Mouse (Mus musculus) stomach, embryonic 16.5 days (tissue): ENCODE data around the gene Jun. TPM values are rescaled to one million over a fixed set of nuclear protein-coding genes. Genes with fewer than 3 reads are reported as not detected.
A peak's percentile ranks its signal among the peaks of the same experiment; 100 is the strongest.

ENCODE experiments used
- ATAC-seq: fragments of 200-750 bp; cut with Nextera tagmentation; 2 replicates; pipeline ENCODE4 v1.8.0; 2017; ENCODE audit warnings: moderate number of reproducible peaks, moderate TSS enrichment; ENCODE audit not compliant: insufficient read depth, low FRiP score
- H3K27ac ChIP-seq: fragments of 300-500 bp; sonication (generic); 2 replicates; pipeline ENCODE4 v1.5.1; 2014; ENCODE audit warnings: low read length
- H3K27me3 ChIP-seq: fragments of 300-500 bp; sonication (generic); 2 replicates; pipeline ENCODE4 v1.6.1; 2014; ENCODE audit warnings: low read length, control low read depth, mixed read lengths; ENCODE audit not compliant: control insufficient read depth, insufficient read depth
- H3K36me3 ChIP-seq: fragments of 300-500 bp; sonication (generic); 2 replicates; pipeline ENCODE4 v1.6.1; 2014; ENCODE audit warnings: low read length; ENCODE audit not compliant: control insufficient read depth, insufficient read depth
- H3K4me1 ChIP-seq: fragments of 300-500 bp; sonication (generic); 2 replicates; pipeline ENCODE4 v1.6.1; 2014; ENCODE audit warnings: low read length, control low read depth, mixed read lengths; ENCODE audit not compliant: control insufficient read depth, insufficient read depth
- H3K4me2 ChIP-seq: fragments of 300-500 bp; sonication (generic); 2 replicates; pipeline ENCODE4 v1.6.1; 2014; ENCODE audit warnings: low read depth, low read length, mixed read lengths
- H3K4me3 ChIP-seq: fragments of 300-500 bp; sonication (generic); replicated peaks from 2 replicates; pipeline ENCODE4 v1.5.1; 2014; ENCODE audit warnings: mild to moderate bottlenecking, low read length
- H3K9ac ChIP-seq: fragments of 300-500 bp; sonication (generic); 2 replicates; pipeline ENCODE4 v1.6.1; 2014; ENCODE audit warnings: low read length
- H3K9me3 ChIP-seq: fragments of 300-500 bp; sonication (generic); replicated peaks from 2 replicates; pipeline ENCODE4 v1.6.1; 2016; ENCODE audit warnings: low read length, control low read depth; ENCODE audit not compliant: control insufficient read depth
- WGBS: fragments of 180-500 bp; shearing (Covaris S2); extraction: QIAGEN DNeasy Blood & Tissue Kit; methylation state at CpG from one replicate; pipeline ENCODE4 v1.1.7; 2014; 5-methylcytosine and 5-hydroxymethylcytosine counted together
- polyA plus RNA-seq: library from polyadenylated mRNA; unstranded; fragments of >200 nt; fragmentation: Nextera tagmentation; extraction: Ambion mirVana; gene quantifications from 2 replicates; pipeline ENCODE4 v1.2.1, GENCODE M21; 2015

Gene Jun
- polyA plus RNA-seq, 1 experiment from 2014 or later = 107 TPM

DNA sequence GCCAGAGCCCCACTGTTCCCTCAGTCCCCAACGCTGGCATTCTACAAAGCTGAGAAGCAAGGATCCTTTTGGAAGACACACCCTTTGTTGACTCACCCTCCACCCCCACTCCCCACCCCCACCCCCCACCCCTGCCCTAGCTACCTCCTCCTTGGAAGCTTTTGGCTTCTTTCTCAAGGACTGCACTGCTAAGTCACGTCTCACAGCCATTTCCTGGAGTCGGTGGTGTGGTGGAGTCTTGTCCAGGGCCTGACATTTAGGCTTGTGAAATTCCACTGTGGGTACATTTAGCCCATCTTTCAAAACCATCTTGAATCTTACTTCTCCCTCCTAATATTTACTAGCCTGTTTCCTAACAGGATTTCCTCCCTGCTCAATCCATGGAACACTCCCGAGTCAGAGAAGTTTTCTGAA, 42.7 kb upstream of the Jun start:
- H3K4me1 ChIP-seq = peaks cover 14% of the 10 kb centered on the region; the same call in 1 of the 2 replicates
- H3K36me3 ChIP-seq = no peaks in the 10 kb centered on the region
- H3K27me3 ChIP-seq = no peaks in the 10 kb centered on the region
- no peak overlapping the region for H3K9ac ChIP-seq
- ATAC-seq = peak; percentile 52; the same call in 1 of the 2 replicates
- no peak overlapping the region for H3K4me3 ChIP-seq
- 35% methylated on average over 4 of the region's 4 CpGs for WGBS
- peak overlapping the region; percentile 66 for H3K27ac ChIP-seq
- no peaks in the 10 kb centered on the region for H3K9me3 ChIP-seq
- H3K4me2 ChIP-seq = no peak overlapping the region

DNA sequence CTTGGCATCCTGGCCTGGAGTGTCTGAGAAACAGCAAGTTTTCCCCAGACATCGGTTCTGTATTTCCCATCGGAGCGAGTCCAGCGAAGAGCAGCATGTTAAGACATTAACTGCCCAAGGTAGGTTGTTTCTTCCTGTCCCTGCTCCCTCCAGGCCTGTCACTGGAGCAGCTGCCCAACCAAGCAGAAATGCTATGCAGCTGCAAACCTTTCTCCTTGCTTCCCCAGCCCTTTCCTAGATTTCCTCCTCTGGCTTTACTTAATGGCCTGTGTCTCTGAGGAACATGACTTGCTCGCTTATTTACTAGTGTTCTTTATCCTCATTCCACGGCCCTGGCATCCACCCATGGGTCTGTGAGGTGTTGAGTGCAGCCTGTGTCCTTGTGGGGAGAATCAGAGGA, 41.6 kb upstream of the Jun start:
- no peak for ATAC-seq
- Histone ChIP-seq H3K4me2 (no peak overlapping the region), H3K9me3 (no peaks in the 10 kb centered on the region), H3K4me1 (peaks cover 14% of the 10 kb centered on the region; the same call in 1 of the 2 replicates), H3K27me3 (no peaks in the 10 kb centered on the region), H3K27ac (no peak overlapping the region), H3K36me3 (no peaks in the 10 kb centered on the region), H3K9ac (no peak overlapping the region), H3K4me3 (no peak overlapping the region)
- WGBS = 73% methylated on average over 6 of the region's 6 CpGs

DNA sequence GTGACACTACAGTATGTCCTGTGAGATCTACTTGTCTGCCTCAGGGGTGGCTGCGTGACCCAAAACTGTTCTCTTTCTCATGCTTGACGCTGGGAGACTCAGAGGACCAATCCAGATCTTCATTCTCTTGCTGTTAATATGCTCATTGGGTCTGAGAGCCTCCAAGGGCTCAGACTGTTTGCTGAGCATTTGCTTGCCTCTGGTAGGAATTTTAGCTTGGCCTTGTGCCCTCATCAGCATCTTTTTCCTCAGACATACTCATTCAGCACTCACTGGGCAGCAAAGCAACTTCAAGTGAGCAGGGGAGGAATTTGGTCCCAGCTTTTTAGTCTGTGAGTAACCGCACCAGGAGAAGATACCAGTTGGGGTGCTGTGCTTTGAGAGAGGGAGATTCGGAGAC, 40.5 kb upstream of the Jun start:
- 87% methylated on average over 4 of the region's 4 CpGs for WGBS
- Histone ChIP-seq H3K9me3 (no peaks in the 10 kb centered on the region), H3K9ac (no peak overlapping the region), H3K27me3 (no peaks in the 10 kb centered on the region), H3K4me1 (peaks cover 14% of the 10 kb centered on the region; the same call in 1 of the 2 replicates), H3K4me2 (no peak overlapping the region), H3K4me3 (no peak overlapping the region), H3K36me3 (no peaks in the 10 kb centered on the region), H3K27ac (no peak overlapping the region)
- ATAC-seq = no peak

DNA sequence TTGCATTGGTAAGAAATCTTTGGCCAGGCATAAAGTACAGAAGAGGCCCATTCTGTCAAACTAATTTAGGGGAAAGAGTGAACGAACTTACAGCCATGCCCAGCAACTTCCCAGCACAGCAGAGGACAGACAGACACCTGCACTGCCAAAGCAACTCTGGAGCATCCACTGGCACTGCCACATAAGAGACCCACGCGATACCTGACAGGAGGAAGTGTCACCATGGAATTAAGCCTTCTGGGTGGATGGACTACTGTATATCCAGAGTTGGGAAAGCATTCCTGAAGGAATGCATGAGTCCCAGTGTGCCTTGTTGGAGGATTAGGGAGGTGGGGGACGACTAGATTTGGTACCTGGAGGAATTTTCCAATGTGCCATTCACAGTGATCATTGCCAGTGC, 39.5 kb upstream of the Jun start:
- Histone ChIP-seq H3K4me3 (no peak overlapping the region), H3K27ac (no peak overlapping the region), H3K9me3 (no peaks in the 10 kb centered on the region), H3K36me3 (no peaks in the 10 kb centered on the region), H3K27me3 (no peaks in the 10 kb centered on the region), H3K4me2 (no peak overlapping the region), H3K4me1 (peaks cover 14% of the 10 kb centered on the region; the same call in 1 of the 2 replicates), H3K9ac (no peak overlapping the region)
- no peak for ATAC-seq
- WGBS = 87% methylated on average over 4 of the region's 4 CpGs

DNA sequence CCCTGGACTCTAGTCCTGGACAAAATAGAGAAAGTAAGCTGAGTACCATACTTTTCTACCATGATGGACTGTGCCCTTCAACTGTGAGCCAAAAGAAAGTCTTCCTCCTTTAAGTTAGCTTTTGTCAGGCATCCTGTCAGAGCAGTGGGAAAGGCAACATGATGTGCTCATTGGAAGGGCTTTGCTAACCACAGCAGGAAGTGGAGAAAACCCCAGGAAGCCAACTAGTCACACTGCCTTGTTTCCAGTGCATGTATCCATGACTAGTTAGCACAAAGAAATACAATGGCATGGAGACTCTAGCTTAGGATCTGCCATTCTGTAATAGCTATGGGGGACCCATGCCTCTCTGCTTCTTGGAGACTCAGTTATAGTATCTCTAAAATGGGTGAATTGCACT, 37.9 kb upstream of the Jun start:
- ATAC-seq = no peak
- H3K4me1 ChIP-seq = peaks cover 13% of the 10 kb centered on the region; the same call in 1 of the 2 replicates
- no peak overlapping the region for H3K27ac ChIP-seq
- no peak overlapping the region for H3K4me3 ChIP-seq
- H3K27me3 ChIP-seq = no peaks in the 10 kb centered on the region
- no peak overlapping the region for H3K9ac ChIP-seq
- no peaks in the 10 kb centered on the region for H3K36me3 ChIP-seq
- no peak overlapping the region for H3K4me2 ChIP-seq
- H3K9me3 ChIP-seq = no peaks in the 10 kb centered on the region

DNA sequence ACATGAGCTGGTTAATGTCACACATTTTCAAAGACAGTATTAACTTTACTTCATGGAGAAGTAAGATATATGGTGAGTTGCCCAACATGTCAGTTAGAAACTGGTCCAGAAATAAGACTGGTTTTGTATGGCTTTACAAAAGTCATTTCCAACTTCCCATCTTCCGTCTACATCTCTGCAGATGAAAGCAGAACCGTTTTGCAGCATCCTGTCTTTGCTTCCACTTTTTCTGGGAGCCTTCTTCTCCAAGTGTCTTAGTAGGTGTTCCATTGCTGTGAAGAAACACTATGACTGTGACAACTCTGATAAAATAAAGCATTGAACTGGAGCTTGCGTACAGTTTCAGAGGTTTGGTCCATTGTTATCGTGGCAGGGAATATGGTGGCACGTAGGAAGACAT, 37.0 kb upstream of the Jun start:
- no peaks in the 10 kb centered on the region for H3K9me3 ChIP-seq
- 89% methylated on average over 5 of the region's 5 CpGs for WGBS
- no peaks in the 10 kb centered on the region for H3K27me3 ChIP-seq
- H3K36me3 ChIP-seq = no peaks in the 10 kb centered on the region
- ATAC-seq = no peak
- no peak overlapping the region for H3K27ac ChIP-seq
- peaks cover 6% of the 10 kb centered on the region; the same call in 1 of the 2 replicates for H3K4me1 ChIP-seq
- no peak overlapping the region for H3K4me3 ChIP-seq
- no peak overlapping the region for H3K9ac ChIP-seq
- H3K4me2 ChIP-seq = no peak overlapping the region

DNA sequence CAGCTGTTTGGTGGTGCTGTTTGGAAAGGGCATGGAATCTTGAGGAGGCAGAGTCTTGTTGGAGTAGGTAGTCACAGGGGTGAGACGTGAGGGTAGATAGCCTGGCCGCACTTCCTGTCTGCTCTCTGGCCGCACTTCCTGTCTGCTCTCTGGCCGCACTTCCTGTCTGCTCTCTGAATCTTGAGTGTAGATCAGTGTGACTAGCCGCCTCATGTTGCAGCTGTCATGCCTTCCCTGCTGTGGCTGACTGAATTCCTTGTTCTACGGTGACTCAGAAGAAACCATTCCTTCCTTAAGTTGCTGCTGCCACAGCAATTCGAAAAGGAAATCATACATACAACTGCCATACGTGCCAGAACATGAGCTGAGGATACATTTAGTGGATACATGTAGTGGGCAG, 31.9 kb upstream of the Jun start:
- H3K4me1 ChIP-seq = peaks cover 22% of the 10 kb centered on the region
- no peaks in the 10 kb centered on the region for H3K9me3 ChIP-seq
- 78% methylated on average over 8 of the region's 8 CpGs for WGBS
- H3K27ac ChIP-seq = no peak overlapping the region
- no peak for ATAC-seq
- H3K27me3 ChIP-seq = no peaks in the 10 kb centered on the region
- H3K4me3 ChIP-seq = no peak overlapping the region
- no peak overlapping the region for H3K4me2 ChIP-seq
- no peak overlapping the region for H3K9ac ChIP-seq
- H3K36me3 ChIP-seq = no peaks in the 10 kb centered on the region

DNA sequence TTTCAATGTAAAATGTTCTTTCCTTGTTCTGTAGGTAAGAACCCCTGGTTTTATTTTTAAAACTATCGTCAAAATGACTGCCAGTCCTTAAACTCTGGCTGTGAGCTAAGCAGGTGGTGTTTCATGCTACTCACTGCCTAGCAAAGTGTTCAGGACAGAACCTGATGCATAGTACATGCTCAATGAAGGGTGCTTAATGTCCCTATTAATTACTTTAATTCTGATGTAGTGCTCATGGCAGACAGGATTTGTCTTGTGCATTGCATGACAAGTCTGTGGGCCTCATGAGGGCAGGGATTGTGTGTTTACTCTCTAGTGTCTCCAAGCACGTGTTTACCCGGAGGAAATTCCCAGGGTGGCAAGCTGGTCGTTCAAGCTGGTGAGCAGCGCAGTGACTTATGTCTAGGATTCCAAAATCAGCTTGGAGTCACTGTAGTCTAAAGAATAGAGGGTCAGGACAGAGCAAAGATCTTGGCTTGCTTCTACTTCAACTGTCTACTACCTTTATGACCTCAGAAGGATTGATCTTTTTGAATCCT, 31.2 kb upstream of the Jun start:
- WGBS = 62% methylated on average over 5 of the region's 5 CpGs
- no peak for ATAC-seq
- H3K27ac ChIP-seq = peak overlapping the region; percentile 85

DNA sequence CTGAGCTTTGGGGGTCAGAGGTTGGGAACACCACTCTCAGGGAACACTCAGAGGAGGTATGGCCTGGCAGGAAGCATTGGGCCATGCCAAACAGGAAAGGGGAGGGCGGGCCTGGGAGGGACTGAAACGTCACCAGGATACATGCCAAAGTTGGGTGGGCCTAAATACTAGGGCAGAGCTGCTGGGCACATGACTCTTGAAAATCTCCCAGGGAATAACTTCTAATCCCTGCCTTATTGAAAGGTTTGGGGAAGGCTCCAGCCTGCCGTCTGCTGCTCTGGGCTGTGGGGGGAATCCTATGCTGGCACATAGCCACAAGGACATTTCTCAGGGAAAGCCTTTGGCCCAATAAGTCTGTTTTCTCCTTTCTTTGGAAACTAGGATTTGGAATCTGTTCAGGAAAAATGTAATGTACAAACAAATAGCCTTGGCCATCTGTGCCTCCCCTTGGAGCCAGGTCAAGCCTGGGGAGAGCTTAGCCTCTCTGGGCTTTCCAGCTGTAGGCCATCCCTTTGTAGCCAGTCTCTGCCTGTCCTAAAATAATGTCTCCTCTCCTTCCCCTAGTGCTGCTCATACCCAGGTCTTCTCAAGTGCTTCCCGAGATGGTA, 30.6 kb upstream of the Jun start:
- Histone ChIP-seq H3K4me3 (no peak overlapping the region), H3K27me3 (no peaks in the 10 kb centered on the region)
- WGBS = 27% methylated on average over 4 of the region's 4 CpGs

More for the DNA sequence above, 31.2 kb upstream of the Jun start:
- H3K4me1 ChIP-seq = peaks cover 22% of the 10 kb centered on the region
- H3K4me2 ChIP-seq = no peak overlapping the region
- no peak overlapping the region for H3K4me3 ChIP-seq
- H3K9me3 ChIP-seq = no peaks in the 10 kb centered on the region
- H3K27me3 ChIP-seq = no peaks in the 10 kb centered on the region
- no peak overlapping the region for H3K9ac ChIP-seq
- H3K36me3 ChIP-seq = no peaks in the 10 kb centered on the region

More for the DNA sequence above, 30.6 kb upstream of the Jun start:
- H3K4me1 ChIP-seq = peaks cover 22% of the 10 kb centered on the region
- 0 out of 2 replicates have a peak overlapping the region, but pooled peaks have one; percentile 39 for H3K9ac ChIP-seq
- peak overlapping the region; percentile 85 for H3K27ac ChIP-seq
- no peaks in the 10 kb centered on the region for H3K36me3 ChIP-seq
- no peaks in the 10 kb centered on the region for H3K9me3 ChIP-seq
- no peak overlapping the region for H3K4me2 ChIP-seq
- peak; percentile 76 for ATAC-seq
